ENCODE assay signal across 8 mouse cellular contexts in genomic region chr6:39557723-39558261, GRCm38 (mm10). TPM values are rescaled to one million over a fixed set of nuclear protein-coding genes. Genes with fewer than 3 reads are reported as not detected.
A peak's percentile ranks its signal among the peaks of the same experiment; 100 is the strongest.
DNase-seq lines count a peak whose midpoint lies in the region; ATAC-seq and TF ChIP-seq lines count a peak whose summit lies in the region.

Gene Dennd2a (minus strand): TSS chr6:39557867.

- no peak for TF ChIP-seq CTCF in CH12.LX (conservative IDR thresholded peaks at IDR 0.05 in 1 of 2, IDR thresholded peaks at IDR 0.05 in 1 of 2; ENCODE audit: low read depth in 2 of 2, low read length in 2 of 2)
- TF ChIP-seq CTCF in brain, embryonic 14.5 days (IDR thresholded peaks at IDR 0.05; ENCODE audit: borderline replicate concordance, extremely low read depth, insufficient read depth, insufficient read length), result no peak
- TF ChIP-seq CTCF in kidney, postnatal 0 days (IDR thresholded peaks at IDR 0.05; ENCODE audit: low read depth), result no peak

- H3K27ac ChIP-seq in CH12.LX (ENCODE audit: insufficient read depth, low read depth), result no peak within 1 kb of the TSS
- peak within 1 kb of the TSS; percentile 92 for H3K27ac ChIP-seq in forebrain, embryonic 11.5 days (ENCODE audit: low read depth, low read length)
- H3K27ac ChIP-seq in heart, embryonic 12.5 days (ENCODE audit: poor library complexity, severe bottlenecking), result peak within 1 kb of the TSS; percentile 92
- H3K27ac ChIP-seq in kidney, postnatal 0 days, result peak within 1 kb of the TSS; percentile 92

- no peak for TF ChIP-seq RAD21 in CH12.LX (IDR thresholded peaks at IDR 0.05; ENCODE audit: low read depth, low read length)

- peak within 1 kb of the TSS; percentile 42 to 69 (median 45) for H3K4me3 ChIP-seq in CH12.LX (replicated peaks in 1 of 3; ENCODE audit: low read depth in 2 of 3, low read length in 2 of 3, poor library complexity in 1 of 3)
- peak within 1 kb of the TSS; percentile 87 for H3K4me3 ChIP-seq in forebrain, embryonic 11.5 days (ENCODE audit: low read depth, low read length)
- H3K4me3 ChIP-seq in heart, embryonic 12.5 days, result peak within 1 kb of the TSS; percentile 84
- peak within 1 kb of the TSS; percentile 93 for H3K4me3 ChIP-seq in kidney, postnatal 0 days (replicated peaks; ENCODE audit: low read depth, low read length)

- H3K79me2 ChIP-seq in CH12.LX (replicated peaks; ENCODE audit: control insufficient read depth, extremely low read depth, insufficient read depth, poor library complexity, severe bottlenecking), result no peaks in the 10 kb centered on the region

- peaks cover 0 to 25% of the 10 kb centered on the region in 2 experiments; a peak in 3 of 4 replicates for H3K4me1 ChIP-seq in CH12.LX (ENCODE audit: control insufficient read depth in 1 of 2, insufficient read depth in 2 of 2)
- peaks cover 17% of the 10 kb centered on the region for H3K4me1 ChIP-seq in forebrain, embryonic 11.5 days (replicated peaks; ENCODE audit: control insufficient read depth, insufficient read depth, low read length)
- H3K4me1 ChIP-seq in heart, embryonic 12.5 days (replicated peaks), result peaks cover 41% of the 10 kb centered on the region
- peaks cover 13% of the 10 kb centered on the region for H3K4me1 ChIP-seq in kidney, postnatal 0 days (replicated peaks; ENCODE audit: insufficient read depth, low read length)

- 0% methylated on average over 50 of the region's 50 CpGs for WGBS in forebrain, embryonic 11.5 days
- WGBS in heart, embryonic 12.5 days, result under 1% methylated on average over 40 of the region's 50 CpGs
- under 1% methylated on average over 42 of the region's 50 CpGs for WGBS in kidney, postnatal 0 days

- no peak for TF ChIP-seq EP300 in CH12.LX (IDR thresholded peaks at IDR 0.05; ENCODE audit: low read length)

- DNase-seq in CH12.LX (ENCODE audit: extremely low read depth) (no peak), liver (peak; percentile 72)
- peak; percentile 97 for DNase-seq in brain, embryonic 14.5 days (ENCODE audit: low read depth)
- peak; percentile 97 for DNase-seq in forebrain, embryonic 11.5 days (ENCODE audit: low spot score)
- peak; percentile 95 for DNase-seq in kidney, postnatal 0 days (ENCODE audit: low spot score)
- peak; percentile 95 for DNase-seq in neural tube, embryonic 10.5 days (ENCODE audit: extremely low spot score, low spot score)
- DNase-seq in thymus, postnatal 10 days (ENCODE audit: low spot score in 2 of 2), result peak; percentile 22 to 37

- peaks cover 17% of the 10 kb centered on the region for H3K27me3 ChIP-seq in CH12.LX (replicated peaks)
- no peaks in the 10 kb centered on the region for H3K27me3 ChIP-seq in forebrain, embryonic 11.5 days (ENCODE audit: control insufficient read depth, insufficient read depth, low read length)
- no peaks in the 10 kb centered on the region for H3K27me3 ChIP-seq in heart, embryonic 12.5 days (replicated peaks)
- H3K27me3 ChIP-seq in kidney, postnatal 0 days (ENCODE audit: insufficient read depth, low read length), result no peaks in the 10 kb centered on the region

- H3K9me3 ChIP-seq in CH12.LX (replicated peaks; ENCODE audit: low read length), result peaks cover 2% of the 10 kb centered on the region
- H3K9me3 ChIP-seq in forebrain, embryonic 11.5 days (ENCODE audit: control insufficient read depth, low read length), result no peaks in the 10 kb centered on the region
- H3K9me3 ChIP-seq in heart, embryonic 12.5 days (replicated peaks), result no peaks in the 10 kb centered on the region
- no peaks in the 10 kb centered on the region for H3K9me3 ChIP-seq in kidney, postnatal 0 days (replicated peaks; ENCODE audit: low read length)

- in situ Hi-C loops in CH12.LX (cut with MboI; ENCODE audit: low pct_ligation_motif_present, low pct_unique_long_range_greater_than_20kb, low sequenced_read_pairs), result no loop called here

- dilution Hi-C loops in CH12.LX (cut with MboI; ENCODE audit: extremely low pct_ligation_motif_present, extremely low pct_unique_long_range_greater_than_20kb, low sequenced_read_pairs), result loop anchor here (25.0 kb wide), 1 partner anchor 95 kb away; no protein-coding TSS in a partner anchor

- H3K4me2 ChIP-seq in CH12.LX (ENCODE audit: insufficient read depth, low read depth, poor library complexity, severe bottlenecking), result peak within 1 kb of the TSS; percentile 45
- H3K4me2 ChIP-seq in forebrain, embryonic 11.5 days (ENCODE audit: low read depth, low read length, severe bottlenecking), result peak within 1 kb of the TSS; percentile 79
- peak within 1 kb of the TSS; percentile 70 for H3K4me2 ChIP-seq in heart, embryonic 12.5 days
- peak within 1 kb of the TSS; percentile 73 for H3K4me2 ChIP-seq in kidney, postnatal 0 days (ENCODE audit: low read length)

- TF ChIP-seq POLR2A in CH12.LX (IDR thresholded peaks at IDR 0.05; ENCODE audit: low read depth, low read length), result peak; percentile 23; the same call in 1 of the 2 replicates
- peak; percentile 88 for TF ChIP-seq POLR2A in brain, embryonic 14.5 days (IDR thresholded peaks at IDR 0.05; ENCODE audit: borderline replicate concordance, extremely low read depth, insufficient read depth, insufficient read length, poor library complexity, severe bottlenecking)

- peak within 1 kb of the TSS; percentile 64 for H3K9ac ChIP-seq in CH12.LX (ENCODE audit: insufficient read depth, low read depth)
- peak within 1 kb of the TSS; percentile 96 for H3K9ac ChIP-seq in forebrain, embryonic 11.5 days (ENCODE audit: low read length)
- H3K9ac ChIP-seq in heart, embryonic 12.5 days, result peak within 1 kb of the TSS; percentile 94
- H3K9ac ChIP-seq in kidney, postnatal 0 days (ENCODE audit: low read depth, low read length), result peak within 1 kb of the TSS; percentile 94

- no peaks in the 10 kb centered on the region for H3K36me3 ChIP-seq in CH12.LX (replicated peaks in 1 of 2; ENCODE audit: control insufficient read depth in 1 of 2, insufficient read depth in 1 of 2, low read length in 1 of 2)
- no peaks in the 10 kb centered on the region for H3K36me3 ChIP-seq in forebrain, embryonic 11.5 days (ENCODE audit: control insufficient read depth, insufficient read depth, low read length)
- peaks cover 5% of the 10 kb centered on the region; the same call in 1 of the 2 replicates for H3K36me3 ChIP-seq in heart, embryonic 12.5 days
- H3K36me3 ChIP-seq in kidney, postnatal 0 days (ENCODE audit: insufficient read depth, low read length), result no peaks in the 10 kb centered on the region

- ATAC-seq in forebrain, embryonic 11.5 days (replicated peaks; ENCODE audit: low FRiP score), result peak; percentile 95
- ATAC-seq in heart, embryonic 12.5 days (ENCODE audit: insufficient number of reproducible peaks, low FRiP score), result peak; percentile 89
- ATAC-seq in kidney, postnatal 0 days (replicated peaks; ENCODE audit: low FRiP score, low read depth), result peak; percentile 94

TF ChIP-seq in CH12.LX, 34 proteins besides CTCF, POLR2A, EP300 and RAD21 (continues in another document):
- TF ChIP-seq HCFC1 (IDR thresholded peaks at IDR 0.05; ENCODE audit: low read depth, low read length) (no peak), BHLHE40 (IDR thresholded peaks at IDR 0.05; ENCODE audit: low read depth, low read length) (no peak), MAX (IDR thresholded peaks at IDR 0.05; ENCODE audit: low read length) (no peak), MYC (IDR thresholded peaks at IDR 0.05; ENCODE audit: low read depth, low read length) (no peak), NELFE (IDR thresholded peaks at IDR 0.05; ENCODE audit: low read depth, low read length) (no peak), SIN3A (IDR thresholded peaks at IDR 0.05; ENCODE audit: low read length) (peak; percentile 48; the same call in 1 of the 2 replicates), SMC3 (IDR thresholded peaks at IDR 0.05; ENCODE audit: low read depth, low read length) (no peak), UBTF (IDR thresholded peaks at IDR 0.05; ENCODE audit: low read depth, low read length) (no peak), ZKSCAN1 (IDR thresholded peaks at IDR 0.05; ENCODE audit: borderline replicate concordance, low read depth, low read length) (no peak), KAT2A (IDR thresholded peaks at IDR 0.05; ENCODE audit: insufficient replicate concordance, low read length) (no peak), MAFK (IDR thresholded peaks at IDR 0.05; ENCODE audit: insufficient replicate concordance, low read length) (no peak), E2F4 (IDR thresholded peaks at IDR 0.05; ENCODE audit: insufficient replicate concordance, low read depth, low read length) (no peak), JUN (IDR thresholded peaks at IDR 0.05; ENCODE audit: insufficient read depth, low read depth, low read length) (no peak), ETS1 (conservative IDR thresholded peaks at IDR 0.05; ENCODE audit: low read depth, low read length) (no peak), USF2 (conservative IDR thresholded peaks at IDR 0.05; ENCODE audit: low read depth, low read length) (no peak), CHD2 (IDR thresholded peaks at IDR 0.05; ENCODE audit: low read length) (no peak), TCF12 (IDR thresholded peaks at IDR 0.05; ENCODE audit: low read depth, low read length) (0 out of 2 replicates have a peak, but pooled peaks have one; percentile 30), MEF2A (IDR thresholded peaks at IDR 0.05; ENCODE audit: borderline replicate concordance, low read depth, low read length) (0 out of 2 replicates have a peak, but pooled peaks have one; percentile 13), CHD1 (IDR thresholded peaks at IDR 0.05; ENCODE audit: low read depth, low read length) (no peak), NRF1 (IDR thresholded peaks at IDR 0.05; ENCODE audit: low read depth, low read length) (0 out of 2 replicates have a peak, but pooled peaks have one; percentile 18), POLR2AphosphoS2 (IDR thresholded peaks at IDR 0.05; ENCODE audit: low read depth, low read length) (no peak), IRF4 (IDR thresholded peaks at IDR 0.05; ENCODE audit: low read depth, low read length) (no peak), ZNF384 (IDR thresholded peaks at IDR 0.05; ENCODE audit: low read depth, low read length) (no peak), JUND (conservative IDR thresholded peaks at IDR 0.05; ENCODE audit: low read depth, low read length) (no peak), ELF1 (IDR thresholded peaks at IDR 0.05; ENCODE audit: low read depth, low read length) (no peak), USF1 (IDR thresholded peaks at IDR 0.05; ENCODE audit: low read depth, low read length) (no peak), ZC3H11A (IDR thresholded peaks at IDR 0.05; ENCODE audit: low read depth, low read length) (no peak)

RNA-seq across cellular contexts. Expression of gene Dennd2a, which starts in this region (rescaled TPM):
- total RNA-seq in CH12.LX (2012; rRNA removed) (8.9 and 9.1 TPM in 2 replicates), CH12.LX (2014; rRNA removed) (2.9 and 3.7 TPM in 2 replicates)
- 10.4 and 10.6 TPM in 2 replicates for polyA plus RNA-seq in CH12.LX (2012; ENCODE audit: insufficient read length, low read depth)
- polyA plus RNA-seq in brain, embryonic 14.5 days (2012; rRNA removed), result 37.7 and 44.3 TPM in 2 replicates
- 42.0 and 42.5 TPM in 2 replicates for polyA plus RNA-seq in forebrain, embryonic 11.5 days (2014; fragmentation: Nextera tagmentation; extraction: Ambion mirVana)
- polyA plus RNA-seq in heart, embryonic 12.5 days (2016; fragmentation: Nextera tagmentation; extraction: Ambion mirVana), result 26.8 and 28.2 TPM in 2 replicates
- 12.8 and 13.3 TPM in 2 replicates for polyA plus RNA-seq in kidney, postnatal 0 days (2015; fragmentation: Nextera tagmentation; extraction: Ambion mirVana)
